Mouse (Mus musculus) heart, embryonic 13.5 days (tissue): Measurements from ENCODE around the gene Ipmk. TPM values are rescaled to one million over a fixed set of nuclear protein-coding genes. Genes with fewer than 3 reads are reported as not detected.
"Not testable (repeated sequence)": the region's sequence is repeated elsewhere in the genome, so short reads cannot be mapped to it uniquely, and the experiment has no call there.

Experiments used
- ATAC-seq: fragments of 200-750 bp; cut with Nextera tagmentation; 2 replicates; pipeline ENCODE4 v1.8.0; 2017; ENCODE audit warnings: moderate TSS enrichment; ENCODE audit not compliant: insufficient number of reproducible peaks, low FRiP score, low TSS enrichment; ENCODE audit errors: extremely low read depth
- H3K27ac ChIP-seq: fragments of 300-500 bp; sonication (generic); replicated peaks from 2 replicates; pipeline ENCODE4 v1.5.1; 2015; ENCODE audit warnings: moderate library complexity, mild to moderate bottlenecking, inconsistent platforms
- H3K27me3 ChIP-seq: fragments of 300-500 bp; sonication (generic); replicated peaks from 2 replicates; pipeline ENCODE4 v1.6.1; 2015; ENCODE audit warnings: mild to moderate bottlenecking, inconsistent platforms
- H3K36me3 ChIP-seq: fragments of 300-500 bp; sonication (generic); 2 replicates; pipeline ENCODE4 v1.6.1; 2015; ENCODE audit warnings: mild to moderate bottlenecking, inconsistent platforms
- H3K4me1 ChIP-seq: fragments of 300-500 bp; sonication (generic); 2 replicates; pipeline ENCODE4 v1.6.1; 2015; ENCODE audit warnings: inconsistent platforms
- H3K4me2 ChIP-seq: fragments of 300-500 bp; sonication (generic); 2 replicates; pipeline ENCODE4 v1.6.1; 2015; ENCODE audit warnings: inconsistent platforms, mild to moderate bottlenecking, moderate library complexity
- H3K4me3 ChIP-seq: fragments of 300-500 bp; sonication (generic); 2 replicates; pipeline ENCODE4 v1.5.1; 2015; ENCODE audit warnings: moderate library complexity, mild to moderate bottlenecking, inconsistent platforms
- H3K9ac ChIP-seq: fragments of 300-500 bp; sonication (generic); 2 replicates; pipeline ENCODE4 v1.6.1; 2015; ENCODE audit warnings: inconsistent platforms, mild to moderate bottlenecking, moderate library complexity
- H3K9me3 ChIP-seq: fragments of 300-500 bp; sonication (generic); 2 replicates; pipeline ENCODE4 v1.6.1; 2016; ENCODE audit warnings: inconsistent platforms
- WGBS: fragments of 180-500 bp; shearing (Covaris S2); methylation state at CpG from one replicate; pipeline ENCODE4 v1.1.7; 2015; ENCODE audit warnings: mixed read lengths; 5-methylcytosine and 5-hydroxymethylcytosine counted together
- polyA plus RNA-seq: library from polyadenylated mRNA; unstranded; fragments of >200 nt; fragmentation: Nextera tagmentation; extraction: Ambion mirVana; gene quantifications from 2 replicates; pipeline ENCODE4 v1.2.1, GENCODE M21; 2015

The Ipmk gene
- polyA plus RNA-seq, 1 experiment from 2014 or later: 5.6 TPM

DNA sequence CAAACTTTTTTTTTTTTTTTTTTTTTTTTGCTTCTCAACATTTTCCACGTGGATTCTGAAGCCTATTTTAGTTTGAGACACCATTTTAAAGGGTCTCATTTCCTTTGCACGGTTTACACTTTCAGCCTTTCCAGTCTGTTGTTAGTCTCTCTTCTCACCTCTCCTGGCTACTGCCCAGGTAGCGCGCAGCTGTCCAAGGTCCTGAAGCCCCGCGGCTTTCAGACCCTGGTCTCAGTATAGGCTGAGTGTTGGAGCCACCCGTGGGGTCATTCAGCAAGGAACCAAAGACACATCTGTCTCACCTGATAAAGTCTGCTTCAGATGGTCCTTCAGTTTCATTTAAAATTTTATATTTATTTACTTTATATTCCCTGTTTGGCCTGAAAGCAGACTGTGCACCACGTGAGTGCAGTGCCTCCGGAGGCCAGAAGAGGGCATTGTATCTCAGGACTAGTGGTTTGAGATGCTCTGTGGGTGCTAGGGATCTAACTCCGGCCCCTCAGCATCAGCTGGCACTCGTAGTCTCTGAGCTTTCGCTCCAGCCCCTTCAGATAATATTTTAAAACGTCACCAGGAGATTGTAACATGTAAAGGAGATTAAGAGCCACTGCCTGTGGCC, 80.8 kb downstream of the Ipmk start:
- H3K4me3 ChIP-seq: no peak overlapping the region
- no peak for ATAC-seq
- no peaks in the 10 kb centered on the region for H3K27me3 ChIP-seq
- H3K27ac ChIP-seq: no peak overlapping the region
- H3K4me2 ChIP-seq: no peak overlapping the region
- no peak overlapping the region for H3K9ac ChIP-seq
- no peaks in the 10 kb centered on the region for H3K4me1 ChIP-seq
- H3K36me3 ChIP-seq: no peaks in the 10 kb centered on the region
- WGBS: 44% methylated on average over 13 of the region's 13 CpGs
- H3K9me3 ChIP-seq: peaks cover 5% of the 10 kb centered on the region; the same call in 1 of the 2 replicates

DNA sequence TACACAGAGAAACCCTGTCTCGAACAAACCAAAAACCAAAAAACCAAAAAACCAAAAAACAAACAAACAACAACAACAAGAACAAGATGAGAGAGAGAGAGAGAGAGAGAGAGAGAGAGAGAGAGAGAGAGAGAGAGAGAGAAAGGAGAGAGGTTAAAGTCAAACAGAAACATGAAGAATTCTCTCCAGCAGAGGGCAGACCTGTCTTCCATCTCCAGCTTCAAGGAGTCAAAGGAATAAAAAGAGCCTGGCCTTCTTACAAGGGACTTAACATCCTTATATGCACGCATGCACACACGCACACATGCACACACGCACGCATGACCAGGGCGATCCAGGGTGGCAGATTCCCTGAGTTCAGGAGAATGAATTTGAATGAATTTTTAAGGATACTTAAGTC, 83.1 kb downstream of the Ipmk start:
- Histone ChIP-seq H3K4me2 (no peak overlapping the region), H3K27me3 (no peaks in the 10 kb centered on the region), H3K27ac (no peak overlapping the region), H3K4me1 (no peaks in the 10 kb centered on the region), H3K9me3 (peaks cover 5% of the 10 kb centered on the region; the same call in 1 of the 2 replicates), H3K36me3 (no peaks in the 10 kb centered on the region), H3K4me3 (no peak overlapping the region), H3K9ac (no peak overlapping the region)
- ATAC-seq: no peak
- WGBS: 86% methylated on average over 6 of the region's 6 CpGs

GRCm38 (mm10) chr10:71443086-71443485, 95.5 kb downstream of the Ipmk start:
- Histone ChIP-seq H3K9me3 (no peaks in the 10 kb centered on the region), H3K36me3 (no peaks in the 10 kb centered on the region), H3K4me3 (no peak overlapping the region), H3K9ac (no peak overlapping the region), H3K4me2 (no peak overlapping the region), H3K27ac (no peak overlapping the region), H3K4me1 (no peaks in the 10 kb centered on the region), H3K27me3 (no peaks in the 10 kb centered on the region)
- ATAC-seq: no peak

GRCm38 (mm10) chr10:71447661-71448060, 100.1 kb downstream of the Ipmk start:
- Histone ChIP-seq H3K4me1 (no peaks in the 10 kb centered on the region), H3K4me3 (no peak overlapping the region), H3K27ac (no peak overlapping the region), H3K9ac (no peak overlapping the region), H3K9me3 (no peaks in the 10 kb centered on the region), H3K27me3 (no peaks in the 10 kb centered on the region), H3K36me3 (no peaks in the 10 kb centered on the region), H3K4me2 (no peak overlapping the region)
- 49% methylated on average over 8 of the region's 8 CpGs for WGBS
- ATAC-seq: no peak

DNA sequence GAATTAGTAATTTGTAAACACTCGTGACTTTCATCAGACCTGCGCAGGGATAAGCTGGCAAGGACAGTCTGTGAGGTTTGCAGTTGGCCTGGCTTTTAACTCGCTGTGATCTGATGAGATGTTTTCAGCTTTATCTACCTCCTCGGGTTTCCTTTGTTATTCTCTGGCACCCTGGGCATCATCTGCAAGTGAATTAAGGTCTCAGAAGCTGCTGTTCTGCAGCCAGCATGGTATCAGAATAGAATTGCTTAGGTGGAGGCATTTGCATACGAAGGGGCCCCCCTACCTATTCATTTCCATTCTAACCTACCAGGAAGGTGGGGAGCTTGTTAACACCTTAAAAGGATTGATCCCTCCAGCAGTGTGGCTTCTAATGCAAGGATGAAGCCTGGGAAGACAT, 100.7 kb downstream of the Ipmk start:
- WGBS: 68% methylated on average over 5 of the region's 5 CpGs
- ATAC-seq: no peak
- Histone ChIP-seq H3K36me3 (no peaks in the 10 kb centered on the region), H3K9ac (no peak overlapping the region), H3K4me2 (no peak overlapping the region), H3K27ac (no peak overlapping the region), H3K9me3 (no peaks in the 10 kb centered on the region), H3K4me3 (no peak overlapping the region), H3K27me3 (no peaks in the 10 kb centered on the region), H3K4me1 (no peaks in the 10 kb centered on the region)

- H3K9me3 ChIP-seq: no peaks in the 10 kb centered on the region
- H3K9ac ChIP-seq: no peak overlapping the region
- H3K27me3 ChIP-seq: no peaks in the 10 kb centered on the region
- no peaks in the 10 kb centered on the region for H3K4me1 ChIP-seq
- no peak for ATAC-seq
- H3K27ac ChIP-seq: no peak overlapping the region
- no peaks in the 10 kb centered on the region for H3K36me3 ChIP-seq
- H3K4me3 ChIP-seq: no peak overlapping the region
- WGBS: 72% methylated on average over 3 of the region's 3 CpGs
- H3K4me2 ChIP-seq: no peak overlapping the region
These were observed 107.8 kb downstream of the Ipmk start for GRCm38 (mm10) chr10:71455355-71455754.

- not testable (repeated sequence) for H3K4me1 ChIP-seq, ATAC-seq, H3K36me3 ChIP-seq, H3K27ac ChIP-seq, H3K9ac ChIP-seq, H3K4me2 ChIP-seq, H3K9me3 ChIP-seq, H3K4me3 ChIP-seq, H3K27me3 ChIP-seq
- whole genome bisulfite sequencing: 88% methylated on average over 13 of the region's 13 CpGs
These were observed 114.8 kb downstream of the Ipmk start for GRCm38 (mm10) chr10:71462371-71462770.

DNA sequence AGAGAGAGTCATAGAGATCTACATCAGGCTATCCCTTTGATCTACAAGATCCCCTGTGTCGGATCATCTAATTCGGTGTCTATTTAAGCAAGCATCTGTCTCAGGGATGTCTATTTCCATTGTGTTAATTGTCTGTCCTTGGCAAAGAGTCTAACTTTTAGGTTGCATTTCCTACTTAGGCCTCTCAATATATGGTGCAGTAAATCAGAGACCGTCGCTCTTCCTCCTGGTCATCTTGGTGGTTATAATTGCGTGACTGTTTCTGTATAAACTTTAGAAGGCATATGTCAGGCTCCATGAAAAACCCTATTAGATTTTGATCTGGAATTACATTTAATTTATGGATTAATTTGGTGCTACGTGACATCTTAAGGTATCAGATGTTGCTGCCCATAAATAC, 116.9 kb downstream of the Ipmk start:
- no peaks in the 10 kb centered on the region for H3K4me1 ChIP-seq
- no peaks in the 10 kb centered on the region for H3K36me3 ChIP-seq
- no peak overlapping the region for H3K4me3 ChIP-seq
- no peak overlapping the region for H3K9ac ChIP-seq
- 86% methylated on average over 6 of the region's 6 CpGs for WGBS
- no peak overlapping the region for H3K4me2 ChIP-seq
- no peaks in the 10 kb centered on the region for H3K9me3 ChIP-seq
- H3K27me3 ChIP-seq: no peaks in the 10 kb centered on the region
- H3K27ac ChIP-seq: no peak overlapping the region
- ATAC-seq: no peak

DNA sequence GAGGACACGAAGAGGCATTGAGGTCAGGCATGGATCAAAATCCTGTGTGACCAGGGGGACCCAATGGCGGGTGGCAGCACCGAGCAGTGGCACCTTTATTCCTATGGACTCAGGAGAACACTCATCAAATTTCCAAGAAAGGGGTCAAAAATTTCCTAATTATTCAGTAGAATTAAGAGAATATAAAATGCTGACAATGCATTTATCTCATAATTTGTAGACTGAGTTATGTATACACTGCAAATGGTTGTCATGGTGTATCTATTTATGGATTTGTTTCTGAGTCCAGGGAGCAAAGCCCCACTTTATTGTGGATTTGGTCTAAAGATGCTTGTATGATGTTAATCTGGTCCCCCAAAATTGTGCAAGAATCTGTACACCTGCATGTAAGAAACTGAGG, 120.8 kb downstream of the Ipmk start:
- 83% methylated on average over 3 of the region's 3 CpGs for WGBS
- no peak overlapping the region for H3K27ac ChIP-seq
- no peak overlapping the region for H3K4me2 ChIP-seq
- H3K9me3 ChIP-seq: no peaks in the 10 kb centered on the region
- no peak overlapping the region for H3K9ac ChIP-seq
- H3K4me1 ChIP-seq: peaks cover 5% of the 10 kb centered on the region; the same call in 1 of the 2 replicates
- H3K36me3 ChIP-seq: no peaks in the 10 kb centered on the region
- H3K4me3 ChIP-seq: no peak overlapping the region
- H3K27me3 ChIP-seq: no peaks in the 10 kb centered on the region
- ATAC-seq: no peak

- Histone ChIP-seq H3K27ac (no peak overlapping the region), H3K4me2 (no peak overlapping the region), H3K4me1 (peaks cover 5% of the 10 kb centered on the region; the same call in 1 of the 2 replicates), H3K4me3 (no peak overlapping the region), H3K9ac (no peak overlapping the region), H3K36me3 (no peaks in the 10 kb centered on the region), H3K27me3 (no peaks in the 10 kb centered on the region), H3K9me3 (no peaks in the 10 kb centered on the region)
- ATAC-seq: no peak
- 44% methylated on average over 13 of the region's 13 CpGs for WGBS
These were observed 122.2 kb downstream of the Ipmk start for GRCm38 (mm10) chr10:71469751-71470150.

- H3K4me3 ChIP-seq: no peak overlapping the region
- no peaks in the 10 kb centered on the region for H3K27me3 ChIP-seq
- no peak overlapping the region for H3K4me2 ChIP-seq
- H3K9ac ChIP-seq: no peak overlapping the region
- no peak overlapping the region for H3K27ac ChIP-seq
- peaks cover 5% of the 10 kb centered on the region; the same call in 1 of the 2 replicates for H3K4me1 ChIP-seq
- no peaks in the 10 kb centered on the region for H3K9me3 ChIP-seq
- H3K36me3 ChIP-seq: no peaks in the 10 kb centered on the region
- no peak for ATAC-seq
- 68% methylated on average over 6 of the region's 6 CpGs for WGBS
These were observed 124.5 kb downstream of the Ipmk start for GRCm38 (mm10) chr10:71472033-71472432.

- no peak for ATAC-seq
- H3K4me3 ChIP-seq: no peak overlapping the region
- H3K4me1 ChIP-seq: peaks cover 8% of the 10 kb centered on the region; the same call in 1 of the 2 replicates
- no peak overlapping the region for H3K27ac ChIP-seq
- no peaks in the 10 kb centered on the region for H3K27me3 ChIP-seq
- H3K9ac ChIP-seq: no peak overlapping the region
- no peak overlapping the region for H3K4me2 ChIP-seq
- WGBS: 82% methylated on average over 13 of the region's 13 CpGs
- no peaks in the 10 kb centered on the region for H3K9me3 ChIP-seq
- H3K36me3 ChIP-seq: no peaks in the 10 kb centered on the region
These were observed 126.0 kb downstream of the Ipmk start for GRCm38 (mm10) chr10:71473590-71473989.
